Mouse (Mus musculus) ES-Bruce4 (cell line): ENCODE results near the gene Egfr.

Source experiments
- CTCF ChIP-seq: IDR thresholded peaks from one replicate; pipeline ENCODE4 v1.8.1; 2011; ENCODE audit warnings: low read depth, low read length
- EP300 ChIP-seq: IDR thresholded peaks from 2 replicates; pipeline ENCODE4 v1.6.1; 2011; ENCODE audit warnings: low read depth, low read length; ENCODE audit not compliant: insufficient read depth

GRCm38 (mm10) chr11:16783926-16784659 lies 32.1 kb downstream of the Egfr start:
- no peak for TF ChIP-seq CTCF
- no peak for TF ChIP-seq EP300
